Mouse (Mus musculus) MN1 (cell line): ENCODE data around the gene 5830411N06Rik.

ENCODE experiments used
- DNase-seq: peaks from one replicate; pipeline ENCODE4 v3.0.0-alpha.2; 2016; ENCODE audit warnings: low spot score

5830411N06Rik gene

DNA sequence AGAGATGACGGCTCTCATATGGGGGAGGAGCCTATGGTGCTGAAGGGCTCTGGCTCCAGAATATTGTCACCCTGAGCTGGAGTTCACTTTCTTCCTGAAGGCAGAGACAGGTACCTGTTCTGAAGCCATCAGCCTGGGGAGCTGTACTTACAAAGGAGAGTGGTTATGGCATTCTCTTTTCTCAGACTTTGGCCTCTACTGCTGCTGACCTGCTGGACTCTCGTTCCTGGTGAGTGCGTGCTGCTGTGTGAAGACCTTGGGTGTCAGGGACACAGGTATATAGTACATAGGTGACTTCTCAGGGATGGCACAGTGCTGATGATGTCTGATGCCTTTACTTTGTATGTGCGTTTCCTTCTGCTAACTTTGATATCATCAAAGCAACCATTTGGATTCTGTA is at the start of gene 5830411N06Rik:
Gene 5830411N06Rik, plus strand, starts transcription at position 69 of the 400 bp plus-strand sequence.
- no peak for DNase-seq

DNA sequence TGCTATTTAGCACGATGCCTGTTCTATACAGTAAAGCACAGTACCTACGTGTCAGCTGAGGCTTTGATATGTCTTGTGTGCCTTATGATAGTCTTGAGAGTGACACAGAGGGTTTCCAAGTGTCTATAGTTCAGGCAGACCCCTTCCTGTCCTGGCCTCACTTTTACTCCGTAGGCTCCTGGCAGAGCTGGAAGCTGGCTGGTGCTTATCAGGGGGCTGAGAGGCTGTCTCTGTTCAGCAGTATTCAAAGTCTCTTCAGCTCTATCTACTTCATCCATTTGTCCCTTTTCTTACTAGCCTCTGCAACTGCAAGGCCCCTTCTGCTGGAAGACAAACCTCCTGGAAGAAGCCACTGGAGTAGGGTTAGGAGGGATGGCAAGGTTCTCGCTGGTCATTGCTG is 46.0 kb upstream of the 5830411N06Rik start:
- no peak for DNase-seq

- no peak for DNase-seq
Observed at GRCm38 (mm10) chr7:140205864-140206263, 41.2 kb upstream of the 5830411N06Rik start, which contains the start of gene Olfr524. Gene Olfr524 (minus strand): TSS chr7:140205964.

DNA sequence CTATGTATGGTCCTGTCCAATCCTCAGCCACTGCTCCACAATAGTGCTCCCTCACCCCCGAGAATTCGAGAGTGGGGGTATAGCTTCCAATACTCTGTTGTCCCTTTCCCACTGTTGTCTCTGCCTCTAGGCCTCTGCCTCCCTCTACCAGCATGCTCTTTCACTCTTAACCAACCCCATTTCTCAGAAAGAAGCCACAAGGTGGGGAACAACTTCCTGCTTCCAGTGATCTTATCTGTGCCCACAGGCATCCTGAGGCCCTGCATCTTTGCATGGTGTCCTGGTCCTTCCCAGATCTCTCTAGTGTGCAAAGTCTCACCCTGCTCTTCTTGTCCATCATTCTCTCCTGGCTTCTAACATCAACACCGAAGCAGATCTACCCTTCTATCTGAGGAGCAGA is 40.2 kb upstream of the 5830411N06Rik start:
- DNase-seq: no peak

DNA sequence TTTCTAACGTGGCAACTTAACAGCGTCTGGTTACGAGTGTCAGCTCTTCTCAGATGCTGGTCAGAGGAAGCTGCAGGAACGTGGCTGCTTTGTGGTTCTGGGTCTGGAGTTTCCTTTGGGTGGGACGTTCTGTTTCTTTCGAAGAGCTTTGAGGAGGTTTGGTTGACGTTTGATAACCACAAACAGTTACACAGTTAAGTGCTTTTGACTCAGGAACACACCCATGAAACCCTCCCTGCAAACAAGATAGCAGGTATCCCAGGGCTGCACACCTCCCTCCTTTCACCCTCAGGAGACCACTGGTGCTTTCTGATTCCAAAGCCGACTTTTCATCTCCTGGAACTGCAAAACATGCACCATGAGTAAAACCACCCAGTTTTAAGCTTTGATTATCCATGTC is 38.9 kb upstream of the 5830411N06Rik start:
- no peak for DNase-seq

DNA sequence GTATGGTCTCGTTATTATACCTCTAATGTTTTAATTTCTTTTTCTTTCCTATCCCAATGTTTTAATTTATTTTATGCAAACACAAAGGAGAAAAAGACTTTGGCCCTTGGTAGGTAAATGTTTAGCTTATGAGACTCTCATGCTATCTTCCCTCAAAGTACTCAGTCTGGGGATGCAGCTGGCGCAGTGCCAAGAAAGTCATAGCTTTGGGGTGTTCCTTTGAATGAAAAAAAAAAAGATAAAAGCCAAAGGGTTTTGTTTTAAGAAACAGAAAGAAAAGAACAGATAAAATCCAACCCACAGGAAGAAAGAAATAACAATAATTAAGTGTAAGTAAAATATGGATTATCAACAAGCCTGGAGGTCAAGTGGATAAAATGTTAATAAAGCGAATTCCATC is 38.4 kb upstream of the 5830411N06Rik start:
- DNase-seq: no peak

DNA sequence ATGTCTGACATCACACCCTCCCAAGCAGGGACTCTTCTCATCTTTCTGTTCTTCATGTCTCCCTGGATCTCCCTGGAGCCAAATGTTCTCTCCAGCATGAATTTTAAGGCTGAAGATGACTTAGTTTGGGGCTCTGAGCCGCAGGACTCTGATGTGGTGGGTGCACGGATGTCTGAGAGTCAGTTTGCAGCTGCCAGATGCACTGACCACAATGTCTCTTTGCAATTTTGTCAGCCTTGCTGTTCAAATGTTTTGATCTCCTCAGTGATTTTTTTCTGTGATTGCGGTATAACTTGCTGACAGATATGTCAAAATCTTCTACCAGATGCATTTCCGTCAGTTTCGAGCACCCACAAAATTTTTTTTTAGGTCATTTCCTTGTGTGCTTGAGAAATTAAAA is 33.2 kb upstream of the 5830411N06Rik start:
- no peak for DNase-seq

DNA sequence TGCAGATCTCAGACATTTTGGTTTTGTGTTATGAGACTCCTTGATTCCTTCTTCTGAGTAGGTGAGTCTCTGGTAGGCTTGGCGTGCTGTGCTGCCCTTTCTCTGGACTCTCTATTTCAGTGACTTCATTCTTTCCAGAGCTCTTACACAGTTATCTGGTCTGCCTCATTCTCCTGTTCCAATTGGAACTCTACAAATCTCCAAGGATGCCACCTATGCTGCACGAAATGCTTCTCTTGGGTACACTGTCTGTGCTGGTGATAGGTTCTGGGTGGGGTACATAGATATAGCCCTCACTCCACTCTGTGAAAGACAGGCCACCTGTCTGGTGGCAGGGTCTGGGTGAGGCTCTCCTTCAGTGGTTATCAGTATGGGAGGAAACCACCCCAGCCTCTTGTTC is 29.1 kb upstream of the 5830411N06Rik start, which contains the start of gene Cd163l1:
Gene Cd163l1, plus strand, starts transcription at position 301 of the 400 bp plus-strand sequence.
- DNase-seq: no peak

GRCm38 (mm10) chr7:140219268-140219667 is 27.8 kb upstream of the 5830411N06Rik start:
- no peak for DNase-seq

- no peak for DNase-seq
Observed at GRCm38 (mm10) chr7:140220375-140220774, 26.7 kb upstream of the 5830411N06Rik start.

DNA sequence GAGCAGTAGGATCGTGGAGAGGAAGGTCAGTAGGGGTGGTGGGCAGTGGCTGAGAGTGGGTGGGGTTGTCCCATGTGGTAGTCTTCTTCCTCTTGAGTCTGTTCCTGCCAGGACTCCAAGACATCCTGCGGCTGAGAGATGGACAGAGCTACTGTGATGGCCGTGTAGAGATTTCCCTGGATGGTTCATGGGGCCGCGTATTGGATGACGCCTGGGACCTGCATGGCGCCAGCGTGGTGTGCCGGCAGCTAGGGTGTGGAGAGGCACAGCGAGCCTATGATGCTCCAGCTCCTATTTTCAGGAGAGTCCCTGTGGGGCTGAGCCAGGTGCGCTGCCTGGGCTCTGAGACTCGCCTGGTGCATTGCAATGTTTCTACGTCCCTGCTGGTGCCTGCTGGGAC is 22.9 kb upstream of the 5830411N06Rik start:
- DNase-seq: no peak

- no peak for DNase-seq
Observed at GRCm38 (mm10) chr7:140228476-140228875, 18.6 kb upstream of the 5830411N06Rik start.

DNA sequence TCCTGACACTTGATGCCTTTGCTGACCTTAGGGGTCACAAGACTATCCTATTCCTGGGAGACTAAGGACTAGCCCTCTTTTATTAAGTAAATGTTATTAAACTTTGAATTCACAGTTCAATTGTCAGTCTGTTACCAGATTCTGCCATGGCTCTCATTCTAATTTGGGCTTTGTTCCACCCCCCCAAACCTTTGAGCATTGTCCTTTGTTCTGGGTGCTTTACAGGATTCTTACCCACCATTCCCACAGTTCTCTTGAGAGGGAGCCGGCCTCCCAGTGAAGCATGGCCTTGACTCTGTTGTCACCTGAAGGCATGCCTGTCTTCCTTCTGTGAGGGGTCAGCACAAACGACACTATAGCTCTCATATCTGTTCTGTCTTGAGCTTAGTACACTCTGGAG is 16.1 kb upstream of the 5830411N06Rik start:
- DNase-seq: no peak

DNA sequence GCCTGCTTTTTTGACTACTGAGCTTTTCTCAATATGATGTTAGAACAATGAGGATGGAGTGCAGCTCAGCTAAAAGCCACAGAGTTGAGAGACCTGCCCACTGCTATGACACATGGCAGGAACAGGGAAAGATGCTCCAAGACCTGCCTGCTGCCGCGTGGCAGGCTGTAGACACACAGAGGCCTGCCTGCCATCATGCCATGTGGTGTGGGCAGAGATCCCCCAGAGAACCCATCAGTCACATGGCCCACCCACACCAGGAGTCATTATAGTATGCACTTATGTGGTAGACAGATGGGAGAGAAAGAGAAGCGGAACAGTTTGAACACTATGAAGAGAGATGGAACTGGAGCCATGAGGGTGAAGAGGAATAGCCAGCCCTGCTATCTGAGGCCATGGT is 13.4 kb upstream of the 5830411N06Rik start:
- DNase-seq: no peak

GRCm38 (mm10) chr7:140253780-140254299 is 6.8 kb downstream of the 5830411N06Rik start:
- no peak for DNase-seq

DNA sequence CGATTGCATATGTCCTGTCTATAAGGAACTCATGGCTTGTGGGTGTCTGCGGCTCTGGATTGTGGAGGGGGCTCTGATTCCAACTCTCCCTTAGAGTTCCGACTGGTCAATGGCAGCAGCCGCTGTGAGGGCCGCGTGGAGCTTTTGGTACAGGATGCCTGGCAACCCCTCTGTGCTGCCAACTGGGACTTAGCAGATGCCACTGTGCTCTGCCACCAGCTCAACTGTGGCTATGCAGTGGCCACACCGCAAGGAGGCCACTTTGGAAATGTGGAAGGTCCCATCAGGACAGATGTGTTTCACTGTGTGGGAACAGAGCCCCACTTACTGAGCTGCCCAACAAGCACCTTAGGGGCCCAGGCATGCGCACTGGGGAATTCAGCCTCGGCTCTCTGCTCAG is 48.7 kb downstream of the 5830411N06Rik start:
- DNase-seq: no peak

DNA sequence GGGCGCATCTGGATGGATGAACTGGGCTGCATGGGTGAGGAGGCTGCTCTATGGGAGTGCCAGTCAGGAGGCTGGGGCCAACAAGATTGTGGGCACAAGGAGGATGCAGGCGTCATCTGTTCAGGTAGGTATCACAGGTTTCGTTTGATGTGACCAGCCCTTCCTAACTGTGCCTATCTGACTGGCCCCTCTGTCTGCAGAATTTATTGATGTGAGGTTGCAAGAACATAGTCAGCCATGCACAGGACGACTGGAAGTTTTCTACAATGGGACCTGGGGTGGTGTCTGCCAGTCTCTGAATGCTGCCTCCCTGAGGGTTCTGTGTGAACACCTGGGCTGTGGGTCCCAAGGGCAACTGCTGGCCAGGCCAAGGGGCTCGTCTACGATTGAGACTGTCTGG is 49.8 kb downstream of the 5830411N06Rik start:
- no peak for DNase-seq

DNA sequence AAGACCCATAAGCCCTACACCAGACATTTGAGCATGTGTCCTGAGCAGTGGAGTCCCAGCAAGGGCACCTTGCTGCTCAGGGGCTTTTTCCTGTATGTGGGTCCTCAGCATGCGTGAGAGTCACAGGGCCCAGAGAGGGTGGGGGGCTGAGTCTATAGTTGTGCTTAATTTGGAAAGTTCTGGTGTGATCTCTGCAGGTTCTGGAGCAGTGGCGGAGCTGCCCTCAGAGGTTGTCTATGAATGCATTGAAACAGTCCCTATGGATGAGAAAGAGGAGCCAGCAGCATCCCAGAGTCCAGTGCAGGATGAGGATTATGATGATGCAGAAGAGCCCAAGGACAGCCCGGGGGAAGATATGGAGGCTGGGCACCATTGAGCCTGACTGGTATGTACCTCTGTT is 52.3 kb downstream of the 5830411N06Rik start:
- no peak for DNase-seq

- DNase-seq: no peak
Observed at GRCm38 (mm10) chr7:140319861-140320385, 72.8 kb downstream of the 5830411N06Rik start.

- DNase-seq: no peak
Observed at GRCm38 (mm10) chr7:140320558-140320957, 73.5 kb downstream of the 5830411N06Rik start, which contains the start of gene Olfr525. Gene Olfr525 (plus strand): TSS chr7:140320858.

- DNase-seq: no peak
Observed at GRCm38 (mm10) chr7:140321135-140321534, 74.1 kb downstream of the 5830411N06Rik start.

DNA sequence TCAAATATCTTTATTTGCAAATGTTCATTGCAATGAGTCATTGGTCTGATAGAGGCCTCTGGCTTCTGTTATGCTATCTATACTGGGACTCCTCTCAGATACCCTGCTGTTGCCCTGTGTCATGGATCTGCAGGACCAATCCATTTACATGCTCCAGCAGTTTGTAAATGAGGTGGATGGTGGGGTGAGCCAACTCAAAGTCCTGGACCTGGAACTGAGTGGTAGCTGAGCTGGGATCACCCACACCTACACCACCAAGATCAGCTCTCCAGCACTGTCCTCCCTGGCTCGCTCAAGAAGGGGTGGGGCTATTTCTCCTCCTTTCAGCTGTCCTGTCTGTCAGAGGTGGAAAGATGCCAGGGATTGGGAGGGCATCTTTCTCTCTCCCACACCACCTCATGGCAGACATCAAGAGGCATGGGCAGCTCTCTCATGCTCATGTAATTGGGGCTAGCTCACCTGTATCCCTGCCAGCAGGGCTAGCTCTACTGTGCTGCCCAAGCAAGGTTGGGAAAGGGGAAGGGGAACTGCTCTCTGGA is 82.8 kb downstream of the 5830411N06Rik start:
- DNase-seq: no peak

DNA sequence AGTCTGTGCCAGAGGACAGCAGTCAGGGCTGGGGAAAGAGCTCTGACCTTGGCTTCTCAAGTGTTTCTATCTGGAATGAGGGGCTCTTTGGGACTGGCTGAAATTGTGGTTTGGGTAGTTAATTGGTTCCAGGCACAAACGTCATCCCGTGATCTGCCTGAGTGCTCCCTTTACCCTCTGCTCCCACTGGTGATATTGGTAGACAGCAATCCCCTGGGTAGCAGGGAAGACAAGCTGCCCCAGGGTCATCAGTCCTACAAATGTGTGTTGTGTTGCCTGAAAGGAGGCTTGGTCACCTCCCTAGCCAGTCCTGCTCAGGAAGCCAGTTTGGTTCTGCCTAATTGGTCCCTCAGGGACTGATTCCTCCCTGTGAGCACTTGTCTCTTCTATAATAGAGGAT is 86.6 kb downstream of the 5830411N06Rik start, which contains the start of gene Olfr527:
Gene Olfr527, plus strand, starts transcription at position 301 of the 400 bp plus-strand sequence.
- DNase-seq: no peak
